Mouse (Mus musculus) layer of hippocampus, adult 2 months (tissue): ENCODE results near the gene Hoxb2. TPM values are rescaled to one million over a fixed set of nuclear protein-coding genes. Genes with fewer than 3 reads are reported as not detected.

ENCODE experiments used
- DNase-seq, 2 experiments: peaks; one replicate each; pipeline ENCODE4 v3.0.0; 2022; ENCODE audit warnings: low spot score in 2 of 2
- H3K27ac ChIP-seq: fragments of 200-600 bp; 2 replicates; pipeline ENCODE4 v1.8.1; 2022
- H3K4me3 ChIP-seq: fragments of 200-600 bp; 2 replicates; pipeline ENCODE4 v1.8.1; 2022; ENCODE audit warnings: mild to moderate bottlenecking
- CTCF ChIP-seq: fragments of 200-600 bp; conservative IDR thresholded peaks from 2 replicates; pipeline ENCODE4 v1.8.1; 2022; ENCODE audit warnings: antibody characterized with exemption, mild to moderate bottlenecking, moderate library complexity
- total RNA-seq, 2 experiments: library from RNA; stranded (reverse); gene quantifications; 2 replicates each; pipeline ENCODE4 v1.2.3; 2021

Gene Hoxb2
- total RNA-seq, 2 experiments from 2014 or later: not detected

DNA sequence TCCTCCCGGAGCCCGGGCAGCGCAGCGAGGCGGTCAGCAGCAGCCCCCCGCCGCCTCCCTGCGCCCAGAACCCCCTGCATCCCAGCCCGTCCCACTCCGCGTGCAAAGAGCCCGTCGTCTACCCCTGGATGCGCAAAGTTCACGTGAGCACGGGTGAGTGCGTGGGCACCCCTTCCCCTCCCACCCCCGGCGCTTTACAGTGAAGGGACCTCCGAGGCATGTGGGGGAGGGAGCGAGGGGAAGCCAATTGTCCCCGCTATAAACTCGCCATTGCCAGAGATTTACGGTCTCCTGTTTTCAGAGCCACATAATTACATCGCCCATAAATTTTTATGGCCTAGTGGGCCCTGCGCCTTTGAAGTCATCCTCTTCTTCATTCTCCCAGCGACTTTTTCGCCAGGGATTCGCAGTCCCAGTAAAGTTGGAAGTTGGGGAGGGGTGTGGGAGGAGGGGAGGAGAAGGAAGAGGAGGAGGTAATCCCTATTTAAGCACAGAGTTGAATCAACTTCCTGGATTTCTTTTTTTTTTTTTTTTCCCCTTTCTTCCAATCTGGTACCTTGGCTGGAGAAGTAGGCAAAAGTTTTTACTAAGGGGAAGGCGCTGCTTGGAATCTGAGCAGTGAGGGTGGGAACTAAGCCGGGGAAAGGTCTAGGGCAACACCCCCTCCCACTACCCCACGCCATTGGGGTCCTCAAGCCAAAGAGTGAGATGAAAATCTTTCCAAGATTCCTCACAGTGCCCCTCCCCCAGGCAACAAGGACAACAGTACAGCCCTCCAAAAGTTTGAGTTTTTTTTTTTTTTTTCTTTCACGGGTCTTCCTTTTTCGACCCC, 31.0 kb upstream of the Hoxb2 start:
- no peak for TF ChIP-seq CTCF
- H3K27ac ChIP-seq: no peak overlapping the region
- H3K4me3 ChIP-seq: no peak overlapping the region
- DNase-seq: no peak

DNA sequence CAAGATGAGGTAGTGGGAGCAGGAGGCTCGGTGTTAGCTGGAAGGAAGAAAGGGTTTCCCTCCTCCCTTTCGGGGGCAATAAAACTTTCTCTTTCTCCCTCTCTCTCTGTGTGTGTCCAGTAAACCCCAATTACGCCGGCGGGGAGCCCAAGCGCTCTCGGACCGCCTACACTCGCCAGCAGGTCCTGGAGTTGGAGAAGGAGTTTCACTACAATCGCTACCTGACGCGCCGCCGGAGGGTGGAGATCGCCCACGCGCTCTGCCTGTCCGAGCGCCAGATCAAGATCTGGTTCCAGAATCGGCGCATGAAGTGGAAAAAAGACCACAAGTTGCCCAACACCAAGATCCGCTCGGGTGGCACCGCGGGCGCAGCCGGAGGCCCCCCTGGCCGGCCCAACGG, 30.4 kb upstream of the Hoxb2 start:
- no peak overlapping the region for H3K4me3 ChIP-seq

DNA sequence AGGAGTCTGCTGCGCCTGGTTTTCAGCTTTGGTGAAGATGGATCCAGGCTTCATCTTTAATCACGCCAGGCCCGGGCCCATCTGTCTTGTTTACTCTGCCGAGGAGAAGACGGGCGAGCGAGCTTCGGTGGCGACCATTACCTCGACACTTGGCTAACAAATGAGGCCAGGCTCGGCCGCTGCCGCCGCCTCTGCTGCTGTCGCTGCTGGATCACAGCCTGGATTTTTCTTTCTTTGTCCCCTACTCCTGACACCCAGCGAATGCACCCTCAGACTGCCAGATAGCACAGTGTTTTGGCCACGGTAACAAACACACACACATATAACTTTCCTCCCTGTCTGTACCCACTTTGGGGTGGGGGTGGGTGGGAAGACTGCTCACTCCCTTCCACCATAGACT, 29.6 kb upstream of the Hoxb2 start:
- H3K4me3 ChIP-seq: no peak overlapping the region
- no peak for DNase-seq
- H3K27ac ChIP-seq: no peak overlapping the region
- no peak for TF ChIP-seq CTCF

More for the DNA sequence above, 30.4 kb upstream of the Hoxb2 start:
- TF ChIP-seq CTCF: no peak
- no peak for DNase-seq
- no peak overlapping the region for H3K27ac ChIP-seq

DNA sequence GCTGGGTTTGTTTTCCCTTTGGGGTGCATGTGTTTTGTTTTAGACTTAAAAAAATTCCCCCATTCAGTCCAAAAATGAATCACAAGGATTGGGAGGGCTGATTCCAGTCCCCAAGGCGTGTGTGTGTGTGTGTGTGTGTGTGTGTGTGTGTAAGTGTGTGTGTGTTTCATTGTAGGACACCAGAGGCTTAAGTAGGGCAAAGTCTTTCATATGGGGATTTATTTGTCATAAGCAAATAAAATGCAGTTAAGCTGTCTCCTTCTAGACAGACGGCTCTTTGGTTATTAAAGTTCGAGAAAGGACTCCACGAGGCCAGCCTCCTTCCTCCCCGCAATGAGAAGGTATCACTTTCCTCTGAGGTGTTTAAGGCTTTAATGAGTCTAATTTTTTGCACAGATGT, 28.5 kb upstream of the Hoxb2 start:
- Histone ChIP-seq H3K27ac (no peak overlapping the region), H3K4me3 (no peak overlapping the region)
- no peak for TF ChIP-seq CTCF
- DNase-seq: no peak

DNA sequence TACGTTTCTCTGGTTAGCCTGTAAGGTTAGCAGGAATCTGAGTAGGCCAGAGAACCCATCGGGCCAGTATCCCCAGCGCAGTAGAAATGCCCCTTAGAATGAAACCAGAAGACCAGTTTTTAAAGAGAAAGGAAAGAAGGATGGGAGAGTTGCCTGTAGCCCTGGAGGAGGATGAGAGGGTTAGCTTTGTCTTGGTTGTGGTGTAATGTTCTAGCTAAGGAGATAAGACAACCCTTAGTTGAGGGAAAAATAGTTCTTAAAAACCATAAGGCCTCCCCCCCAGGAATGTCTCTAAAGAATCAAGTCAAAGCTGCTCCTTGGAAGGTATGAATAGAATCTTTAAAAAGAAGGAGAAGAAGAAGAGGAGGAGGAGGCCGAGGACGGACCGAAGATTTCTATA, 27.6 kb upstream of the Hoxb2 start:
- no peak overlapping the region for H3K27ac ChIP-seq
- no peak for DNase-seq
- no peak overlapping the region for H3K4me3 ChIP-seq
- TF ChIP-seq CTCF: no peak

DNA sequence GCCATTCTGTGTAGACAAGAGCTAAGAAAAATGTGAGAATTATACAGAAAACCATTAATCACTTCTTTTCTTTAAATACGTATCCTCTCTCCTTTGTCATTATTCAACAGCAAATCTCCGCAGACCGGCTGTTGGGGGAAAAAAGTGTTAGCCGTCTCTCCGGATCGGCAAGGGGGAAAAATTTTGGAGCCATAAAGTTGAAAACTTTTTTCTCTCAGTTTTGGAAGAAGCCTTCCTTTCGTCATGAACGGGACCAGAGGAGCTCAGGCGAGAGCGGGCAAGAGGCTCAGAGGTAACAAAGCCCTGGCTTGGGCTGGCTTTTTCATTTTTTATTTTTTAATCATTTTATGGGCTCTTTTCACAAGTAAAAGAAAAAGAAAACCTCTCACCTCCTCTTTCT, 27.2 kb upstream of the Hoxb2 start, which contains the start of gene Hoxb3:
Gene Hoxb3 (plus strand): TSS at position 173 of the 400 bp plus-strand sequence.
- Histone ChIP-seq H3K27ac (no peak within 1 kb of the TSS), H3K4me3 (no peak within 1 kb of the TSS)
- no peak for TF ChIP-seq CTCF
- no peak for DNase-seq

DNA sequence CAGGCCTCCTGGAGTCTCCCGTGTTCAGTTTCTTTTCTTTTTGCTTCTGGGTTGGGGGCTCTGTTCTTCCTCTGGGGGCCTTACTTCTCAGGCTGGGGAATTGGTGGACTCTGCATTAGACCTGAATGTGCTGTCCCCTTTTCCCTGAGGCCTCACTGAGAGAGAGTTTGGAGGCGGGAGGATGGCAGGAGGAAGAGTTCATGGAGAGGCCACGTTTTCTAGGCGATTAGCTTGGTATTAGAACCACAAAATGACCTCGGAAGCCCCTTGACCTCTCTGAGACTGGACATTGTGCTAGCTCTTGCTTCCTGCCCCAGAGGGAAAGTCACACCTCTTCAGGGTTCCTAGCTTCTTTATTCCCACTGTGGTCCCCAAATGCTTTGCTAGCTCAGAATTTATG, 26.2 kb upstream of the Hoxb2 start:
- DNase-seq: no peak
- TF ChIP-seq CTCF: no peak
- H3K4me3 ChIP-seq: no peak overlapping the region
- no peak overlapping the region for H3K27ac ChIP-seq

DNA sequence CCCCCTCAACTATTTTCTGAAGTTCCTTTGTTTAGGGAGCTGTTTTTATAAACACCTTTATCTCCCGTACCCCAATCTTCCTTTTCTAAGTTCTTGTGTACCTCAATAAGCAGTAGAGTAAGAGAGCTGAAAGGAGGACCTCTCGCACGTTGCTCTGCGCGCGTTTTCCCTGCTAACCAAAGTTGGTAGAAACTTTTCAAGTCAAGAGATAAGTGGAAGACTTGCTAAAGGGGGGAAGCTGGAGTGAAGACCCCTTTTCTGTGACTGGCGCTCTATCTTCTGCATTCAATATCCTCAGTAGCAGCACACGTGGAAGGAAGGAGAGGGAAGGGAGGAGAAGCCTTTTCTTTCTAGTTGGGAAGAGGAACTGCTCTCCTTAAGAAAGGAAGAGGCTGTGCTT, 25.4 kb upstream of the Hoxb2 start:
- no peak overlapping the region for H3K4me3 ChIP-seq
- H3K27ac ChIP-seq: no peak overlapping the region
- no peak for DNase-seq
- TF ChIP-seq CTCF: no peak

DNA sequence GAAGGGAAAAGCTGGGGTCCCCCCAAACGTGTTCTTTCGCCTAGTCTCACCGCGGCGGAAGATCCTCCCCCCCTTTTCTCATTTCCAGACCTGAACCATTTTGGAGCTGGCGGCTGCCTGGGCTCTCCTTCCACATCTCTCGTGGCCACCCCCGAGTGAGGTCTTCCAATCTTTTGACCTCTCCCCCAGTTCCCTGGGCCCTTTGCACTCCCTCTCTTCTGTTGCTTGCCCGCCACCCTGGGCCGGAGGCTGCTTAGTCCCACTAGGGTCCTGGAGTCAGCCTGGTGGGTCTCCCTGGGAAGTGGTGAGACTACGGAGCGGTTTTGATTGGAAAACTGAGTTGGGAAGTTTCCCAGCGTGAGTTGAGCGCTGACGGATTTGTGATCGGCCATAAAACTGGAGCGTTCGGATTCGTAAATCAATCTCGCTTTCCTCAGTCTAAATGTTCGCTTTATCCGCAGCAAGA, 24.5 kb upstream of the Hoxb2 start:
- no peak overlapping the region for H3K4me3 ChIP-seq
- no peak overlapping the region for H3K27ac ChIP-seq
- TF ChIP-seq CTCF: no peak
- DNase-seq: no peak

DNA sequence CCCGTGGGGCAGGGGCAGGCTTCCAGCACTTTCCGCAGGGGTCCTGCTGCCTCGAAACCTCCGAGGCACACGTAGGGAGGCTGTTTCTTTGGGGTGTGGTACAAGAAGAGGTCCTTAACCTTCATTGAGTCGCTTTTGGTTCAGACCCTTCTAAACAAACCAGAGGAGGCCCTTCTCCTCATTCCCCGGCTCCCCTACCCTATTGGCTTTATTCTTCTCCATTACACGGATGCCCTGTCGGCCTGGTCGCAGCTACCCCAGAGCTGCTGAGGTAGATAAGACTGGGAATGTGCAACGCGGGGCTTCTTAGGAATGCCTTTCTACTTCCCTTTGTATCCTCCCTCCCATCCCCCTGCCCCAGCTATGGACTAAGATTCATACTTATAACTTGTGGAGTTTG, 23.6 kb upstream of the Hoxb2 start:
- H3K27ac ChIP-seq: no peak overlapping the region
- H3K4me3 ChIP-seq: no peak overlapping the region
- DNase-seq: no peak
- TF ChIP-seq CTCF: no peak

DNA sequence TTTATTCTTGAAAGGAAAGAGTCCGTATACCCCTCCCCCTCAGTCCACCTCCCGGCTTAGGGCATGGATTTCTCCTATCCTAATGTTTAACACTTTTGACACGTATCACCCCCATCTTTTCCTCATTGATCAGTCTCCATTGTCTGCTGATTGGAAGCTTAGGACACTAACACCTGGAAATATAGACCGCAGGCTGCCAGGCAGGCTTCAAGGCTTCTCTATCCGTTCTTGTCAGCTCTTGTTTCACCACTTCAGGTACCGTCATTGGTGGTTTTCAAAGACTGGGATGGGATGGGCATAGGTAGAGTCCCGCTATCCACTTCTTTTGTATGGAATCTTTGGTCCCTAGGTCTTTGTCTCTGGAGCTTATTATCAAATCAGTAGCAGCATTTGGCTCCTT, 23.2 kb upstream of the Hoxb2 start:
- Histone ChIP-seq H3K4me3 (no peak overlapping the region), H3K27ac (no peak overlapping the region)
- TF ChIP-seq CTCF: no peak
- DNase-seq: no peak

DNA sequence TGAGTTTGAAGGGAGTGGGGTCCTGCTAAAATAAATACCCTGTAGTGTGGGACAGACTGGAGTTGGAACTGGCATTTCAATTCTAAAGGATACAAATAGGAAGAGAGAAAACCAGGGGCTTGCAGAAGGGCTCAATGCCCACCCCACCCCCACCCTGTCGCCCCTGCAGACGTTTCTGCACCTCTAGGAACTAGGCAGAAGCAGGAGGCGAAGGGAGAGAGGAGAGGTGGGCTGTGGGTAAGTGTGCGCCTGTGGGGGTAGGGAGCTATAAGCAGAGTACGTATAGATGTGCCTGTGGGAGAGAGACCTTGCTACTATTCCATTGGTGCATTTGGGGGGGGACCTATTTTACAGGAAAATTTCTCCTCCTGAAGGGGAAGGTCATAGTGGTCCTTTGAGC, 22.6 kb upstream of the Hoxb2 start:
- no peak for TF ChIP-seq CTCF
- Histone ChIP-seq H3K27ac (no peak overlapping the region), H3K4me3 (no peak overlapping the region)
- no peak for DNase-seq

DNA sequence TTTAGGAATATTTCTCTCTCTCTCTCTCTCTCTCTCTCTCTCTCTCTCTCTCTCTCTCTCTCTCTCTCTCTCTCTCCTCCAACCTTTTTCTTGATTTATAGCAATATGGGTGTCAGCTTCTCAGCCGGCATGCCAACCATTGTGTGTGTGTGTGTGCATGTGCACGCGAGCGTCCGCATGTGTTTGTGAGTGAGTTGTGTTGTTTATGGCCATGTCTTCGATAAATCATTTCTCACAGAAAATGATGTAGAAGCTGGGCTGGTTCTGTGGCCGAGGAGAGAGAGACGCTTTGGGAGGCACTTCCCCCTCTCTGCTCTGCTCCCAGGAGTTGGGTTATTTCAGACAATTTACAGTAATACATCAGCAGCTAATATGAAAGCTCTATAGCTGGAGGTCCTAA, 21.7 kb upstream of the Hoxb2 start:
- no peak overlapping the region for H3K4me3 ChIP-seq
- DNase-seq: no peak
- no peak overlapping the region for H3K27ac ChIP-seq
- TF ChIP-seq CTCF: no peak

DNA sequence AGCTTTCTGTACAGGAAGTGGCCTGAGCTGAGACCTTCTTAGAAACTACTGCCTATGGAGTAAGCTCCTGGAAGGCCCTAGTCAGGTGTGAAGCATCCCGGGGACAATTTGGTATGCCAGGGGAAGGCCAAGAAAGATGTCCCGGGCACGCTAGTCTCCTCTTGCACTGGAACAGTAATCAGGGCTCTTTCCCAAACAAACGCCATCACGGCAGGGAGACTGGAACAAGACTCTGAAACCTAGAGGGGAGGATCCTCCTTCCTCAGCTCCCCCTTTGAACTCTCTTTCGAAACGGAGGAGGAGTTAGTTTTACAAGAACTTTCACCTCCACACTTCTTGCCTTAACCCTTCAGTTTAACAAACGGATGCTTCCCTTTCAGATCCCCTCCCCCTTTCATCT, 18.2 kb upstream of the Hoxb2 start:
- Histone ChIP-seq H3K27ac (no peak overlapping the region), H3K4me3 (no peak overlapping the region)
- no peak for TF ChIP-seq CTCF
- DNase-seq: no peak

DNA sequence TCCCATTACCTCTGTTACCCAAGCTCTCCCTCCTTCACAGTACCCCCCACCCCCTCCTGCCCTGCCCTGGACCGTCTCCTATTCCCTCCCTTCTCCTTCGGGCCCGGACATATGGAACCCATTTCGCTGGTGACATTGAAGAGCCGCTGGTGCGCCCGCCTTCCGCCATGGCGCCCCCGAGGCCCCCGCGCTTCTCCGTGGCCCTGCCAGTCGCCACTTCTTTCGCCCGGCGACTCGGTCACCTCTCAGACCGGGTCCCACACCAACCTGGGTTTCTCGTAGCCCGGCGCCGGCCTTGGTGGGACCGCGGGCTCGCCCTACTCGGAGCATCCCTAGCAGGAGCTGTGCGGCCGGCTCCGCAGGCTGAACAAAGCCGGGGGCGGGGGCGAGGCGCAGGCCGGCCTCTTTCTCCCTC, 17.7 kb upstream of the Hoxb2 start:
- no peak overlapping the region for H3K4me3 ChIP-seq
- no peak overlapping the region for H3K27ac ChIP-seq
- no peak for DNase-seq
- no peak for TF ChIP-seq CTCF
